ENCODE assay signal across 20 mouse cellular contexts in the genomic region with DNA sequence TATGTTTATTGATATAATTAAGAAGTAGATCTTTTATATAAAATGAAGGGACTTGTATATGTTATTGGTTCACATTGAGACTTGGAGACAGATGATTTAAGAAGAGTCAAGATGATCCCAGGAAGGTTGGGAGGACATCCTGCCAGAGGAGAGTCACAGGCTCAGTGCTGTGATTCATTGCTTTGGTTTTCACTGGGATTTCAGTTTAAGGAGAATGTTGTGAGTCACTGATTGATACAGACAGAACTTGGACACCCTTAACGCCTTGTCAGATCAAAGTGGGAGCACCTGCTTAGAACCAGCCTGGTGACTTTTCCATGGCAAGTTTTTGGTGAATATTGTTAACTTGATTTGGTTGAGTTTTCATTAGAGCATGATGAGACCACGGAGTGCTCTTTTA. TPM values are rescaled to one million over a fixed set of nuclear protein-coding genes. Genes with fewer than 3 reads are reported as not detected.
A peak's percentile ranks its signal among the peaks of the same experiment; 100 is the strongest.
DNase-seq lines count a peak whose midpoint lies in the region; TF ChIP-seq lines count a peak whose summit lies in the region.
"Had no signal": no experiment of that assay in that cellular context is flagged by ENCODE, and none has a peak within 500 bp of the region (broad histone marks: within the 10 kb centered on the region; RNA-seq: fewer than 3 reads in every experiment).

No protein-coding gene starts in this region.

- H3K4me1 ChIP-seq in lung, adult 2 months (ENCODE audit: control insufficient read depth, insufficient read depth, low read length), result peaks cover 20% of the 10 kb centered on the region
- H3K4me1 ChIP-seq: forebrain, embryonic 13.5 days had no signal

- TF ChIP-seq POLR2A in lung, adult 2 months (IDR thresholded peaks at IDR 0.05; ENCODE audit: borderline replicate concordance, extremely low read depth, low read depth, low read length), result no peak

- DNase-seq in layer of hippocampus, adult 2 months (ENCODE audit: low spot score in 2 of 2), result no peak
- DNase-seq in layer of hippocampus, adult 11-12 months (ENCODE audit: low spot score), result no peak
- peak; percentile 70 for DNase-seq in 3T3-L1 (ENCODE audit: low read depth, low spot score)
- DNase-seq in Muller cell, postnatal 12 days (ENCODE audit: inconsistent ontology term), result peak; percentile 52
- no peak for DNase-seq in lung, adult 2 months
- no peak for DNase-seq in right cerebral cortex, adult 18-20 months
- DNase-seq in urinary bladder, postnatal 14 days (ENCODE audit: low spot score), result no peak
- DNase-seq: adrenal gland, adult 8-10 months; adrenal gland, postnatal 14 days; adrenal gland, postnatal 36 days; cerebellum, adult 11-12 months; cerebellum, adult 2 months; cerebellum, adult 9-10 months; cerebellum, postnatal 10 days; cerebellum, postnatal 25 days; forebrain, postnatal 0 days had no signal

- H3K4me3 ChIP-seq in layer of hippocampus, adult 2 months, result no peak overlapping the region
- H3K4me3 ChIP-seq in lung, adult 2 months (replicated peaks; ENCODE audit: extremely low read depth, low read depth, low read length), result no peak overlapping the region
- H3K4me3 ChIP-seq: embryonic facial prominence, embryonic 10.5 days; embryonic facial prominence, embryonic 12.5 days; forebrain, embryonic 13.5 days; forebrain, embryonic 15.5 days had no signal

- 79% methylated on average over 2 of the region's 2 CpGs for WGBS in lung, adult 2 months

- no peak for TF ChIP-seq CTCF in layer of hippocampus, adult 2 months (conservative IDR thresholded peaks at IDR 0.05)
- no peak for TF ChIP-seq CTCF in lung, adult 2 months (IDR thresholded peaks at IDR 0.05; ENCODE audit: insufficient read depth, low read length)

- H3K27ac ChIP-seq in layer of hippocampus, adult 2 months, result 0 out of 2 replicates have a peak overlapping the region, but pooled peaks have one; percentile 28
- H3K27ac ChIP-seq: embryonic facial prominence, embryonic 10.5 days; embryonic facial prominence, embryonic 12.5 days; forebrain, embryonic 13.5 days; forebrain, embryonic 15.5 days had no signal

RNA-seq across cellular contexts. Expression of gene Ppp3ca, which starts 58.0 kb away (rescaled TPM):
- 1,000 to 10,000 TPM; 1,343 to 1,371 TPM for total RNA-seq in layer of hippocampus, adult 2 months (2021)
- polyA plus RNA-seq in lung, adult 2 months (2012; rRNA removed), result 37.2 and 78.6 TPM in 2 replicates

Comparison
In these comparisons a context has a peak if more than half of its experiments do, and no peak if none do; other contexts are left out.
1. DNase-seq: peak in 3T3-L1 (single experiment) and Muller cell, postnatal 12 days (single experiment); none in layer of hippocampus, adult 2 months (0 of 2), layer of hippocampus, adult 11-12 months (single experiment), lung, adult 2 months (single experiment), right cerebral cortex, adult 18-20 months (single experiment) and urinary bladder, postnatal 14 days (single experiment).